Mouse (Mus musculus) midbrain, embryonic 12.5 days (tissue): ENCODE data around the gene Ccdc174. TPM values are rescaled to one million over a fixed set of nuclear protein-coding genes. Genes with fewer than 3 reads are reported as not detected.
"Not testable (repeated sequence)": the region's sequence is repeated elsewhere in the genome, so short reads cannot be mapped to it uniquely, and the experiment has no call there.

Experiments used
- ATAC-seq: fragments of 200-750 bp; cut with Nextera tagmentation; 2 replicates; pipeline ENCODE4 v1.8.0; 2017; ENCODE audit warnings: low read depth, moderate TSS enrichment, moderate library complexity; ENCODE audit not compliant: low FRiP score
- H3K27ac ChIP-seq: fragments of 300-500 bp; sonication (generic); replicated peaks from 2 replicates; pipeline ENCODE4 v1.5.1; 2016; ENCODE audit warnings: mild to moderate bottlenecking
- H3K27me3 ChIP-seq: fragments of 300-500 bp; sonication (generic); 2 replicates; pipeline ENCODE4 v1.6.1; 2016; ENCODE audit warnings: mild to moderate bottlenecking
- H3K36me3 ChIP-seq: fragments of 300-500 bp; sonication (generic); 2 replicates; pipeline ENCODE4 v1.6.1; 2016
- H3K4me1 ChIP-seq: fragments of 300-500 bp; sonication (generic); 2 replicates; pipeline ENCODE4 v1.6.1; 2016
- H3K4me2 ChIP-seq: fragments of 300-500 bp; sonication (generic); replicated peaks from 2 replicates; pipeline ENCODE4 v1.6.1; 2016; ENCODE audit warnings: mild to moderate bottlenecking, moderate library complexity
- H3K4me3 ChIP-seq: fragments of 300-500 bp; sonication (generic); 2 replicates; pipeline ENCODE4 v1.5.1; 2016; ENCODE audit warnings: mild to moderate bottlenecking
- H3K9ac ChIP-seq: fragments of 300-500 bp; sonication (generic); replicated peaks from 2 replicates; pipeline ENCODE4 v1.6.1; 2016; ENCODE audit warnings: mild to moderate bottlenecking, moderate library complexity
- H3K9me3 ChIP-seq: fragments of 300-500 bp; sonication (generic); 2 replicates; pipeline ENCODE4 v1.6.1; 2016; ENCODE audit warnings: mild to moderate bottlenecking
- WGBS: fragments of 180-500 bp; shearing (Covaris S2); methylation state at CpG from one replicate; pipeline ENCODE4 v1.1.7; 2016; 5-methylcytosine and 5-hydroxymethylcytosine counted together
- polyA plus RNA-seq: library from polyadenylated mRNA; unstranded; fragments of >200 nt; fragmentation: Nextera tagmentation; extraction: Ambion mirVana; gene quantifications from 2 replicates; pipeline ENCODE4 v1.2.1, GENCODE M21; 2016

Gene Ccdc174
- polyA plus RNA-seq, 1 experiment from 2014 or later, result 57.8 TPM

- no peak for ATAC-seq
- WGBS, result 61% methylated on average over 2 of the region's 2 CpGs
- peaks cover 3% of the 10 kb centered on the region; the same call in 1 of the 2 replicates for H3K4me1 ChIP-seq
These were observed 5.1 kb upstream of the Ccdc174 start for GRCm38 (mm10) chr6:91872781-91873180.

DNA sequence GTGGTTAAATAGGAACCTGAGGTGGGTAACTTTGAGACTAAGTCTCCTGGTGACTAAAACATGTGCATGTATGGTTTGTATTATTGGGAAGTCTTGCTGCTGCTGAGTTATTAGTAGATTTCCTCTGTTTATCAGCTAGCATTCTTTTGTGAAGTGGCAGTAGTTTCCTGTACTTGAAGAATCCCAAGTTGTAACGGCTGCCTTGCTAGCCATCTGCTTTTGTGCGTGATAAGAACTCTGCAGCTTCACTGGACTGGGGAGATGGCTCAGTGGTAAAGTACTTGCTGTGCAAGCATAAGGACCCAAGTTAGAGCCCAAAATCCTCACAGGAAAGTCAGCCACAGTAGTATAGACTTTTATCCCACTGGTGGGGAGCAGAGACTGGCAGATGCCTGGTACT lies 6.0 kb downstream of the Ccdc174 start:
- Histone ChIP-seq H3K4me1 (peaks cover 11% of the 10 kb centered on the region), H3K36me3 (peaks cover 68% of the 10 kb centered on the region), H3K27me3 (no peaks in the 10 kb centered on the region), H3K9me3 (no peaks in the 10 kb centered on the region), H3K27ac (no peak overlapping the region), H3K4me3 (no peak overlapping the region), H3K9ac (no peak overlapping the region), H3K4me2 (no peak overlapping the region)
- ATAC-seq, result no peak
- WGBS, result 91% methylated on average over 2 of the region's 2 CpGs

More at GRCm38 (mm10) chr6:91872781-91873180, 5.1 kb upstream of the Ccdc174 start:
- H3K36me3 ChIP-seq, result no peaks in the 10 kb centered on the region
- H3K9me3 ChIP-seq, result no peaks in the 10 kb centered on the region
- H3K27me3 ChIP-seq, result peaks cover 29% of the 10 kb centered on the region; the same call in 1 of the 2 replicates
- no peak overlapping the region for H3K9ac ChIP-seq
- H3K27ac ChIP-seq, result no peak overlapping the region
- no peak overlapping the region for H3K4me3 ChIP-seq
- no peak overlapping the region for H3K4me2 ChIP-seq

GRCm38 (mm10) chr6:91889255-91889906 lies 11.5 kb downstream of the Ccdc174 start:
- no peak overlapping the region for H3K27ac ChIP-seq
- 79% methylated on average over 3 of the region's 3 CpGs for WGBS
- no peak overlapping the region for H3K4me2 ChIP-seq
- H3K4me1 ChIP-seq, result no peaks in the 10 kb centered on the region
- H3K36me3 ChIP-seq, result peaks cover 86% of the 10 kb centered on the region
- no peaks in the 10 kb centered on the region for H3K27me3 ChIP-seq
- no peak overlapping the region for H3K9ac ChIP-seq
- no peak for ATAC-seq
- H3K4me3 ChIP-seq, result no peak overlapping the region
- H3K9me3 ChIP-seq, result no peaks in the 10 kb centered on the region

GRCm38 (mm10) chr6:91890615-91891014 lies 12.8 kb downstream of the Ccdc174 start:
- no peaks in the 10 kb centered on the region for H3K9me3 ChIP-seq
- no peak overlapping the region for H3K27ac ChIP-seq
- H3K4me2 ChIP-seq, result no peak overlapping the region
- H3K27me3 ChIP-seq, result no peaks in the 10 kb centered on the region
- no peak overlapping the region for H3K4me3 ChIP-seq
- ATAC-seq, result no peak
- no peak overlapping the region for H3K9ac ChIP-seq
- H3K4me1 ChIP-seq, result no peaks in the 10 kb centered on the region
- WGBS, result 95% methylated on average over 5 of the region's 5 CpGs
- peaks cover 88% of the 10 kb centered on the region for H3K36me3 ChIP-seq

DNA sequence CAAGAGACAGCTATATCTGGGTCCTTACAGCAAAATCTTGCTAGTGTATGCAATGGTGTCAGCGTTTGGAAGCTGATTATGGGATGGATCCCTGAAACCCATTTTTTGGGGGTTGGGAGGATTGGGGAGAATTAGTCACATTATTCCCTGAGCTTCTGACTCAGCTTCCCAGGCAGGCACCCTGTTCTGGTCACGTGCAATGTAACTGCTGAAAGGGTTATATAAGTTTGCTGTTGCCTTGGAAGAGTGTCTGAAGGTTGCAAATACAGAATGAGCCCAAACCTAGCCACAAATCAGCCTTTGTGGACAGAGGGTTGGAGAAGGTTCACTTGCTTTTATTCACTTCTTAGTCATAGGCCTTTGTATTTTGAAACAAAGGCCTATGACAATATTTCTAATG lies 13.9 kb downstream of the Ccdc174 start:
- peaks cover 89% of the 10 kb centered on the region for H3K36me3 ChIP-seq
- WGBS, result 95% methylated on average over 2 of the region's 2 CpGs

DNA sequence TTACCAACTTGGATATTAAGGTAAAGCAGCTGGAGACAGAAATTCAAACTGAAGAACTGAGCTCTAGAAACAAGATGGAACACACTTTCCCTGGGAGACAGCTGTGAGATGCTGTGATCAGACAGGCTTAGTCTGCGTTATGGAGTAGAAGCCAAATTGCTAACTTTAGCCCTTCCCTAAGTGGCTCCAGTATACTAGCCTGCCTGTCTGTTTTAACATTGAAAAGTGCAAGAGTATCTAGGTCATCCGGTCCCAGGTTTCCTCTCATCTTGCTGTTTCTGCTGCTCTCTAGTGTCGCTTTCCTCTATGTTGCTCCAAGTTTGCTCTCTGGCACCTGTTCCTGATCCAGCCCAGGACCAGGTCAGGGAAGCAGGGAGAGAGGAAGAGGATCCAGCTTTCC lies 18.9 kb downstream of the Ccdc174 start:
- Histone ChIP-seq H3K9me3 (no peaks in the 10 kb centered on the region), H3K4me1 (no peaks in the 10 kb centered on the region), H3K4me3 (no peak overlapping the region), H3K36me3 (peaks cover 90% of the 10 kb centered on the region), H3K27ac (no peak overlapping the region), H3K4me2 (no peak overlapping the region), H3K27me3 (no peaks in the 10 kb centered on the region), H3K9ac (no peak overlapping the region)
- WGBS, result 94% methylated on average over 3 of the region's 3 CpGs
- ATAC-seq, result no peak

More for the DNA sequence above, 13.9 kb downstream of the Ccdc174 start:
- Histone ChIP-seq H3K4me2 (no peak overlapping the region), H3K4me3 (no peak overlapping the region), H3K27ac (no peak overlapping the region), H3K4me1 (no peaks in the 10 kb centered on the region), H3K27me3 (no peaks in the 10 kb centered on the region), H3K9ac (no peak overlapping the region), H3K9me3 (no peaks in the 10 kb centered on the region)
- ATAC-seq, result no peak

DNA sequence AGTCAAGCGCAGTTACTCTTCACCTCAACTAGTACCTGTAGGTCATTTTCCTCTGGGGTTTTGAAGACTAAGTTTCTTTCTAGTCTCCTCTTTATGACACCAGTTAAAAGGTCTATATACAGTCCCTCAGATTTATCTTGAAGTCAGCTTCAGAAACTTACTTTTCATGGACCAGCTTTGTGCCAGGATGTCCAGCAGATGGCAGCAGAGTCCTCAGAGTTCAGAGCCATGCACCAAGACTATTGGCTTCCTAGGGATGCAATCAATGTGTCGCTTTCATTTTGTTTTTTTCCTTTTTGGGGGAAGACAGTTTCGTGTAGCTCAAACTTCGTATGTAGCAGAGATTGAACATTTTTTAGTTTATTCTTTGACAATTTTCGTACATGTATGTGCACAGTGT lies 23.7 kb downstream of the Ccdc174 start:
- Histone ChIP-seq H3K27me3 (no peaks in the 10 kb centered on the region), H3K4me2 (no peak overlapping the region), H3K9ac (no peak overlapping the region), H3K27ac (no peak overlapping the region), H3K4me1 (peaks cover 4% of the 10 kb centered on the region; the same call in 1 of the 2 replicates), H3K4me3 (no peak overlapping the region), H3K36me3 (peaks cover 48% of the 10 kb centered on the region), H3K9me3 (no peaks in the 10 kb centered on the region)
- no peak for ATAC-seq
- WGBS, result 40% methylated on average over 5 of the region's 5 CpGs

DNA sequence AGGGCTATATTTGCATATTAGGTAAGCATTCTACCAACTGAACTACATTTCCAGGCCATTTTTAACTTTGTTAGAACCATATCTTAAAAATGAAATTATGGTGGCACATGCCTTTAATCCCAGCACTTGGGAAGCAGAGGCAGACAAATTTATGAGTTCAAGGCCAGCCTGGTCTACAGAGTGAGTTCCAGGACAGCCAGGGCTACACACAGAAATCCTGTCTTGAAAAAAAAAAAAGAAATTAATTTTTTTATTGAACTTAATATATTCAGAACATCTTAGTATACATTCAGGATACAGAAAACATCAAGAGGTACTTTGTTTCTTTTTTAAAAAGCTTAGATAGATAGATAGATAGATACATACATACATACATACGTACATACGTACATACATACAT lies 24.7 kb downstream of the Ccdc174 start, which contains the start of gene 4930590J08Rik:
Gene 4930590J08Rik, plus strand, starts transcription at position 301 of the 400 bp plus-strand sequence.
- peaks cover 38% of the 10 kb centered on the region for H3K36me3 ChIP-seq
- H3K9me3 ChIP-seq, H3K9ac ChIP-seq, ATAC-seq, H3K4me2 ChIP-seq, H3K27ac ChIP-seq, H3K4me1 ChIP-seq, H3K4me3 ChIP-seq, H3K27me3 ChIP-seq: not testable (repeated sequence)
- 93% methylated on average over 2 of the region's 2 CpGs for WGBS

GRCm38 (mm10) chr6:91914011-91914410 lies 36.2 kb downstream of the Ccdc174 start:
- Histone ChIP-seq H3K27me3 (no peaks in the 10 kb centered on the region; the same call in 1 of the 2 replicates), H3K27ac (no peak overlapping the region), H3K9ac (no peak overlapping the region), H3K36me3 (no peaks in the 10 kb centered on the region), H3K9me3 (no peaks in the 10 kb centered on the region), H3K4me2 (no peak overlapping the region), H3K4me3 (no peak overlapping the region), H3K4me1 (no peaks in the 10 kb centered on the region)
- no peak for ATAC-seq
- WGBS, result 96% methylated on average over 10 of the region's 10 CpGs

DNA sequence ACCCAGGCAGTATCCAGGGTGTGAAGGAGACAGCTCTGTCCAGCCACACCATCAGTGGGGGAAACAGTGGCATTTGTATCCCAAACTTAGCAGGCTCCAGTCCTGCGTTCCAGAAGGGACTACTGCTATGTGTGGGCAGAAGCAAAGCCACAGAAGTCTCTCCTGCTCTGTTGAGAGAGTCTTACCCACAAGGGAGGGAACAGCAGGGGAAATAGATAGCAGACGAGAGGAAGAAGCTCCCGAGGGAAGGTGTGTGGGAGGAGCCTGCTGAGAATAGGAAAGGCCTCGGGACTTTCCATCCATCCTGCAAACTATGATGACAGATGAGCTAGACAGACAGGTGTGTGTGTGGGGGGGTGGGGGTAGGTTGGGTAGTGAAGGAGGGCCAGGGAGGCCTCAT lies 39.4 kb downstream of the Ccdc174 start:
- H3K4me1 ChIP-seq, result no peaks in the 10 kb centered on the region
- no peak for ATAC-seq
- H3K27me3 ChIP-seq, result no peaks in the 10 kb centered on the region; the same call in 1 of the 2 replicates
- H3K9ac ChIP-seq, result no peak overlapping the region
- no peak overlapping the region for H3K27ac ChIP-seq
- no peaks in the 10 kb centered on the region for H3K9me3 ChIP-seq
- WGBS, result 62% methylated on average over 4 of the region's 4 CpGs
- no peaks in the 10 kb centered on the region for H3K36me3 ChIP-seq
- H3K4me2 ChIP-seq, result no peak overlapping the region
- H3K4me3 ChIP-seq, result no peak overlapping the region

DNA sequence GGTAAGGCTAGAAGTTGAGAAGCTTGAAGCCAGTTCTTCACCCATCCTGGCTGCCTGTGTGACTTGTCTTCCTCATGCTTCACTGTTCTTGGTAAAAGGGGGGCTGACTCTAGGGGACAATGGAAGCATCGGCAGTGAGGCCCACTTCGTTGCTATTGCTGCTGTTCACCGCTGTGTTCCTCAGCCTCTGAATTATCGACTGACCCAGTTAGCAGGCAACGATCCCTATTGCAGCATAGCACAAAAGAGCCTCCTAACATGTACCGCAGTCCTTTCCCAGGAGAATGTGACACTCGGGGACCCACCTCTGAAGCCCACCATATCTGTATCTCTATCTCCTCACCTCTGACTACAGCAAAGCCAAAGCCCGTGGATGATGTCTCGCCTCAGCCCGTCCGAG lies 39.9 kb downstream of the Ccdc174 start:
- no peak overlapping the region for H3K9ac ChIP-seq
- no peak for ATAC-seq
- no peak overlapping the region for H3K4me3 ChIP-seq
- H3K36me3 ChIP-seq, result no peaks in the 10 kb centered on the region
- no peaks in the 10 kb centered on the region for H3K9me3 ChIP-seq
- H3K4me2 ChIP-seq, result no peak overlapping the region
- H3K4me1 ChIP-seq, result no peaks in the 10 kb centered on the region
- H3K27me3 ChIP-seq, result no peaks in the 10 kb centered on the region; the same call in 1 of the 2 replicates
- H3K27ac ChIP-seq, result no peak overlapping the region
- WGBS, result 83% methylated on average over 11 of the region's 11 CpGs

GRCm38 (mm10) chr6:91931231-91931630 lies 53.4 kb downstream of the Ccdc174 start:
- Histone ChIP-seq H3K4me1 (no peaks in the 10 kb centered on the region), H3K9me3 (no peaks in the 10 kb centered on the region), H3K36me3 (no peaks in the 10 kb centered on the region), H3K4me3 (no peak overlapping the region), H3K4me2 (no peak overlapping the region), H3K27ac (no peak overlapping the region), H3K9ac (no peak overlapping the region), H3K27me3 (no peaks in the 10 kb centered on the region)
- 88% methylated on average over 5 of the region's 5 CpGs for WGBS
- no peak for ATAC-seq

- Histone ChIP-seq H3K36me3 (no peaks in the 10 kb centered on the region), H3K4me3 (no peak overlapping the region), H3K4me2 (no peak overlapping the region), H3K9me3 (no peaks in the 10 kb centered on the region), H3K27me3 (no peaks in the 10 kb centered on the region), H3K27ac (no peak overlapping the region), H3K9ac (no peak overlapping the region), H3K4me1 (no peaks in the 10 kb centered on the region)
- 16% methylated on average over 4 of the region's 4 CpGs for WGBS
- ATAC-seq, result no peak
These were observed 60.6 kb downstream of the Ccdc174 start for GRCm38 (mm10) chr6:91938491-91938890.
